Mouse (Mus musculus): ENCODE measurements around the gene Fgfr1op2. TPM values are rescaled to one million over a fixed set of nuclear protein-coding genes. Genes with fewer than 3 reads are reported as not detected.
"Not testable (repeated sequence)": the region's sequence is repeated elsewhere in the genome, so short reads cannot be mapped to it uniquely, and the experiment has no call there.

Fgfr1op2 gene
- 10 to 100 TPM; 43.6 to 48.5 TPM for total RNA-seq (2021)
- long read RNA-seq, experiment 1, transcript Fgfr1op2-203 (6 exons, 2,766 nt): minor isoform, 19 of 68 reads
- long read RNA-seq, experiment 1, transcript Fgfr1op2-202 (5 exons, 918 nt): minor isoform, 15 of 68 reads
- long read RNA-seq, experiment 1, transcript Fgfr1op2-204 (7 exons, 2,880 nt): major isoform, 33 of 68 reads
- long read RNA-seq, experiment 1, partial matches to known transcripts: 0 of 68 reads
- long read RNA-seq, experiment 1, other reads (novel, unspliced or antisense): 1 of 68 reads
- long read RNA-seq, experiment 2, transcript Fgfr1op2-204 (7 exons, 2,880 nt): major isoform, 48 of 93 reads
- long read RNA-seq, experiment 2, transcript Fgfr1op2-202 (5 exons, 918 nt): minor isoform, 11 of 93 reads
- long read RNA-seq, experiment 2, transcript Fgfr1op2-203 (6 exons, 2,766 nt): minor isoform, 29 of 93 reads
- long read RNA-seq, experiment 2, partial matches to known transcripts: 1 of 93 reads
- long read RNA-seq, experiment 2, other reads (novel, unspliced or antisense): 4 of 93 reads

DNA sequence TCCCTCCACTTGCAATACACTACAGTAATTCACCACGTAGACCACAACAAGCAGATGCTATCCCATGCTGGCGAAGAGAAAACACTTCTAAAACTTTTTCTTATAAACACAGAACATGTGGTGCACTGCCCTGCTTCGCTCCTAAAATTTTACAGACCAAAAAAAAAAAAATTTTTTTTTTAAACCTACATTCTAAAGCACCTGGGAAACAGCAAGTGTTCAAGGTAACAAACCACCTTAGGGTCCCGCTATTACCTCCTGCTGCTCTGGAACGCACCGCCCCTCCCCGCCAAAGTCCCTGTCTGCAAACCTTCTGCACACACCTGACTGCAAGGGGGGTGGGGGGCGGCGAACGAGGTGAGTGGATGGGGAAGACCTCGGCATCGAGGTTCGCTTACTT is at the start of gene Fgfr1op2:
TSS of gene Fgfr1op2 (plus strand) at position 301 of the 400 bp plus-strand sequence.
- no peak for DNase-seq
- intact Hi-C loops (cut with DNase I; ENCODE audit: low total_unique reads): no loop called here

DNA sequence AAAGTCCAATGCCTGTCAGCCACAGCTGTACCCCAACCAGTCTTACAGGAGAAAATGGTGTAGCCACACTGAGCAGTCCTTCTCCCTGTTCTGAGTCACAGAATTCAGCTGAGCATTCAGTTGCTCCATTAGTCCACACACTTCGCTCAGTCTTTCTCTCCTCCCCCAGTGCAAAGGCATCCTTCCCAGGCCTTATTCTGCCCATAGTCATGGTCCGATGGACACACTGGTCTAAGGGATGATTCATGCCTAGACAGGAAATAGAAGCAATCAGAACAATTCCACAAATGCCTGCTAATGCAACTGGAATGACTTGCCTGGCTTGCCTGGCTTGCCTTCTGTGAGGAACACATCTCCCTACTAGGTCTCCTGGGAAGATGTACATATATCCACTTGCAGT is 49.5 kb upstream of the Fgfr1op2 start:
- intact Hi-C loops (cut with DNase I; ENCODE audit: low total_unique reads): no loop called here

DNA sequence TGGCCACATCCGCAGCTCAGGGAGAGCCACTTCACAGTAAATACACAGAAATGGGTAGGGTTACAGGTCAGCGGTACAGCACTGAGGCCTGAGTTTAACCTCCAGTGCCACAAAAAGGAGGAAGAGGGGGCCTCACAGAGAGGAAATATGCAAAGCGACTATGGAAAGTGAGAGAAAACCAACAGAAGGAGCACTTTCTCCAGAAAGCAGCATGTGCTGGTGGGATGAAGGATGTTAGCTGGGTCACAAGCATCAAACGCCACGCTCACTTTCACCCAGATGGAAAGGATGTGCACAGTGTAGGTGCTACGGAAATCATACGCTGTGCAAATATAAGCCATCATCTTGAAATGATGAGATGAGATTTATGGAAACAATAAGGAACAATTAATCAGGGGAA is 46.6 kb upstream of the Fgfr1op2 start:
- intact Hi-C loops (cut with DNase I; ENCODE audit: low total_unique reads): no loop called here
- no peak for DNase-seq

More for the DNA sequence above, 49.5 kb upstream of the Fgfr1op2 start:
- no peak for DNase-seq

DNA sequence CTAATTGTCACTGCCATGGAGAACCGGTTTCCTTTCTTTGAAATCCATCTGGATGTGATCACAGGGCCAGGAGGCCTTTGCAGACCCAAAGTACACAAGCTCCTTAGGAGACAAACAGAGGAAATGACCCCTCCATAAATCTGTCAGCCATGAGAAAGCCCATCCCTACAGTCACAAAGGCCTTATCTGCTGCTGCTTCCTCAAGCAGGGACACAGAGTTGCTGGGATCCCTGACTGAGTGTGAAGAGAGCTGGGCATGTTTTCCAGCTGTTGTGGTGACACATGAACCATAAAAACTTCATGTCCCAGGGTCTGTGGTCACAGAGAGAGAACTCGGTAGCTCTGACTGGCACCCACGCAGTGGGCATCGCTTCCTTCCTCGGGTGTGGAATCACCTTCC is 46.2 kb upstream of the Fgfr1op2 start:
- no peak for DNase-seq
- intact Hi-C loops (cut with DNase I; ENCODE audit: low total_unique reads): no loop called here

DNA sequence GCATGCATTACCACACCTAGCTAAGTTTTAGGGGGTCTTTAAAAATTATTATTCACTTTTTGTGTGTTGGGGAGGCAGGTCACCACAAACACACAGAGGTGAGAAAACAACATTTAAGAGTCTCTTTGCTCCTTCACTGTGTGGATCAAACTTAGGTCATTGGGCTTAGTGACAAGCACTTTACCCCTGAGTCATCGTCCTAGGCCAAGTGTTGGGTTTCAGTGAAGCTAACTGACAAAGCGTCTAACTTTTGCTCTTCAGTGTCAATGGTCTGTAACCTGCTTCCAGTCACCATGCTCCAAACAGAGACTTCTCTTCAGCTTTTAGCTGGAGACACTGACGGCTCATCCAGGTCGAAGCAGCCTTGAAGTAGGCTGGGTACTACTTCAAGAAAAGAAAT is 43.9 kb upstream of the Fgfr1op2 start:
- intact Hi-C loops (cut with DNase I; ENCODE audit: low total_unique reads): no loop called here
- no peak for DNase-seq

DNA sequence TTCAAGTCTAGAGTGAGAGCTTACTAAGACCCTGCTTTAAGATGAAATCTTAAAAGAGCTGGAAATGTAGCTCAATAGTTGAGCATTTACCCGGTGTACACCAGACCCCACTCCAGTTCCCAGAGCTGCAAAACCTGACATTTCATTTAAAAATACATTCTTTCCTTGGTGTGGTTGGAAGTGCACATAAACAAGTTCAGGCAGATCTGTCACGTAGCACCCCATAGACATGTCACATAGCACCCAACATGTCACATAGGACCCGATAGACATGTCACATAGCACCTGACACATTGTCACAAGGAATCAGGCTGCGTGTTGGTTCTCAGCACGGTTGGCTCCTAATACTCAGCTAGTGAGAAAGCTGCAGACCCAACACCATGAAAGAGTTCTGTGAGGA is 41.5 kb upstream of the Fgfr1op2 start:
- no peak for DNase-seq
- intact Hi-C loops (cut with DNase I; ENCODE audit: low total_unique reads): no loop called here

DNA sequence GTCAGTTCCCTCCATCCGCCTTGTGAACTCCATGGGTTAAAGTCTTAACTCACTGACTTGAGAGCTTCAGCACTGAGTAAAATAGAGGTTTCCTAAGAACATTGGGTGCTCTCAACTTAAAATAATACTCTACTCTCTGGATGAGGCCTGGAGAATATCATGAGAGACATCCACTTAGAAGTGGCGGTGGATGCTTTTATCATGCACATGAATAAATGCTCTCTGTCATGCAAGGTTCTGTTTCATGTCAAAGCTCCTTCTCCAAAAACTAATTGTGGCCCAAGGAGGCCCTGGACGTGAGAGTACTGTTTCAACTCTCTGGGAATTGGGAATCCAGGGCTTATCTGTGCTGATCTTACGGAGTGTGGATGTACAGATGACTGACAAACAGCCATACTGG is 39.9 kb upstream of the Fgfr1op2 start:
- intact Hi-C loops (cut with DNase I; ENCODE audit: low total_unique reads): no loop called here
- no peak for DNase-seq

DNA sequence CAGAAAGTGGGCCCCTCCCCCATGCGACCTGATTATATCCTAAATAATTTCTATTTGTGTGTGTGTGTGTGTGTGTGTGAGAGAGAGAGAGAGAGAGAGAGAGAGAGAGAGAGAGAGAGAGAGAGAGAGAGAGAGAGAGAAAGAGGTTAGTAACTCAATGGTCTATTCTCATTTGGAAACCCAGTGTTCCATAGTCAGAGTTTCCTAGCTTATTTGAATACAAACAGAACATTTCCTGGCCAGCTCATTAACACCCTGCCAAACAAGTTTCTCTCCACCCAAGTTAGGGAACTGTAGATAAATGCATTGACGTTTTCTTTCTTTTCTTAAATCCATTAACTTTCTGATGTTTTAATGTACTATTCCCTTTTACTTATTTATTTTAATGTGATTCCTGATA is 38.9 kb upstream of the Fgfr1op2 start:
- no peak for DNase-seq
- intact Hi-C loops (cut with DNase I; ENCODE audit: low total_unique reads): no loop called here

DNA sequence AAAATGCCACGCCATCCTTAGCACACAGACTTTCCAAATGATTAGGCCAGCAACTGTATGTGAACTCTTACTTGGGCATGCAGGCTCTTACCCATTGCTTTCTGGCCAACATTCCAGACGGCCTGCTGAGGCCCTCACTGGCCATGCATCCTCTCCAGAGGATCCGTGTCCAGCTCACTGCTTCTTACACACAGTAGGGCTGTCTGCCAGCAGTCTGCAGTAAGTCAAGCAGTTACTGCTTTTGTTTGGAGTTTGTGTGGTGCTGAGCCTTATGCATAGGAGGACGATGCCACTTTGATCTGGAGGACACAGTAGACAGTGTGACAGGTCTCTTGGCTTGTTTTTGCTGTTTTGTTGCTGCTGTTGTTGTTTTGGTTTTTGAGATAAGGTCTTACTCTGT is 38.3 kb upstream of the Fgfr1op2 start:
- intact Hi-C loops (cut with DNase I; ENCODE audit: low total_unique reads): no loop called here
- no peak for DNase-seq

DNA sequence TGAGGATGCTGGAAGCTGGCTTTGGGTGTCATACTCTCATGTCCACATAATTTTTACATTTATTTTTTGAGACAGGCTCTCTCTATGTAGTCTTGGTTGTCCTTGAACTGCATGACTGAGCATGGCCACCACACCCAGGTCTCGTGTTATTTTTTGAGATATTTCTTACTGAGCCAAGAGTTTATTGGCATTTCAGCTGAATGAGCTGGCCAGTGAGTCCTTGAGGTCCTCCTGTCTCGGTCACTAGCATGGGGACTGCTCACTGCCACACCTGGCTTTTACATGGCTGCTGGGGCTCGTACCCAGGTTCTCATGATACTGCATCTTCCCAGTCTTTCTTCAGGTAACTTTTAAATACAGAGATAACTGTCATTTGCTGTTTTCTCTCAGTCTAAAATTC is 36.6 kb upstream of the Fgfr1op2 start:
- DNase-seq: no peak
- intact Hi-C loops (cut with DNase I; ENCODE audit: low total_unique reads): no loop called here

DNA sequence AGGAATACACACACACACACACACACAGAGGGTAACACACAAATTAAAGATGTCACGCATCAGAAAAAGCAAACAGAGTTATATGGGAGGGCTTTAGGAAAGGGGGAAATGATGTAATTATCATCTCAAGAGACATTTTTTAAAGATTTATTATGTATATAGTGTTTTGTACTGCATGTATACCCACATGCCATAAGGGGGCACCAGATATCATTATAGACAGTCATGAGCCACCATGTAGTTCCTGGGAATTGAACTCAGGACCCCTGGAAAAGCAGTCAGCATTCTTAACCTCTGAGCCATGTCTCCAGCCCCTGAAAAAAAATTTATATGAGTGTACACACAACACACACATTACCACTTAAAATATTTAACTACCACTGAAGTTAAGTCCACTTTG is 32.4 kb upstream of the Fgfr1op2 start:
- intact Hi-C loops (cut with DNase I; ENCODE audit: low total_unique reads): no loop called here

DNA sequence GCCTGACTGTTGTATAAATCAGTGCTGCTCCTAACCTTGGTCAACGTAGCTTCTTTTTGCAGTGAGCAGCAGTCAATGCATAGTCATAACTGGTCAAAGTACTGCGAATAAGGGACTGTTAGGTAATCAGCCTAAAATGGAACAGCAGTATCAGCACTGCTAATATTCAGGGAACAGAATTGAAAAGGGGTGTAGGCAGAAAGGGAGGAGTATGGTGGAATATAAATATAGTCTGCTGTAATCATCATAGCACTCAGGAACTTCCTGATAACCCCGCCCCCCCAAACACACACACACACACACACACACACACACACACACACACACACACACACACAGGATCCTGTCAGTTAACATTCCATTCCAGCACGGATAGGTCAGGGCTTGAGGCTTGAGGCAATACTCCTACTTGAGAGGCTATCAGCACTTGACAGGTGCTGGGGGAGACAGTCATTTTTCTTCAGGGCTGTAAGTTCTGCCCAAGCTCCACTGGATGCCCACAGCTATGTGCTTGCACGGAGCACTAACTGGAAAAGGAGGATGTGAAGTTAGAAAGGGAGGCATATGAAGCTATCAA is 31.6 kb upstream of the Fgfr1op2 start:
- no peak for DNase-seq
- intact Hi-C loops (cut with DNase I; ENCODE audit: low total_unique reads): no loop called here

More for the DNA sequence above, 32.4 kb upstream of the Fgfr1op2 start:
- DNase-seq: no peak

DNA sequence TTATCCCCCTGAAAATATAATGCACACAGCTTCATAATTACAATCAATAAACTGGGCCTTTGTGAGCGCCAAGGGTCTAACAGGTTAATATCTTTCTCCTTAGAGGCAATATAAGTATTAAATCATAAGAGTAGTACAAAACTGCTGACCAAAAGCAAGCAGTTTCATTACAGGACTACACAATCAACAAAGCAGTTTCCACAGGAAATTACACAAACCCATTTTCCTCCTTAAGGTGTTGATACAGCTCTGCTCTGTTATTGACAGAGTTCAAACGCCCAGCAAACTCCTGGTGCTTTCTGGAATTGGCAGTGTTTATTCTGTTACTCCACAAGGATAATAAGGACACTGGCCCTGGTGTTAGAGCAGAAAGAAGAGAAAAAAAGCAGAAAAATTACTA is 26.6 kb upstream of the Fgfr1op2 start:
- no peak for DNase-seq
- intact Hi-C loops (cut with DNase I; ENCODE audit: low total_unique reads): no loop called here

DNA sequence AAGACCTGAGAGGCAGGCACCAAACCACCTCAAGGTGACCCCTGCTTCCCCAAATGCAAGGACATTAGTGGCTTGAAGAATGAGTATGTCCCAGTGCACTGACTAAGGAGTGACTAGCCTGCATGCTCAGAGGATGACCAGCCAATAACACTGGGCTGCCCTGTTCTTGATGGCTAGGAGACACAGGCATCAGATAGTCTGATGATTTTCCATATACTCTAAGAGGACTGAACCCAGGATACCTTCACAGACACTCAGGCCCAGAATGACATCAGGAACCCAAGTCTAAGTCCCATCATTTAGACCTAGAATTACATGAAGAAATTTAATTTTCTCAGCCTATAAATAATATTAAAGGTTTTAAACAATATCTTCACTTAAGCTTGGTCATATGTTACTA is 25.7 kb upstream of the Fgfr1op2 start:
- intact Hi-C loops (cut with DNase I; ENCODE audit: low total_unique reads): no loop called here
- DNase-seq: no peak

DNA sequence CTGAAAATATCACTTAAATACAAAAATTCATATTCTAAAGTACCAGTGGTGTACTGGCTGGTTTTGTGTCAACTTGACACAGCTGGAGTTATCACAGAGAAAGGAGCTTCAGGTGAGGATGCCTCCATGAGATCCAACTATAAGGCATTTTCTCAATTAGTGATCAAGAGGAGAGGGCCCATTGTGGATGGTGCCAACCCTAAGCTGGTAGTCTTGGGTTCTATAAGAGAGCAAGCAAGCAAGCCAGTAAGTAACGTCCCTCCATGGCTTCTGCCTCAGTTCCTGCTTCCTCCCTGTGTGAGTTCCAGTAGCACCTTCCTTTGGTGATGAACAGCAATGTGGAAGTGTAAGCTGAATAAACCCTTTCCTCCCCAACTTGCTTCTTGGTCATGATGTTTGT is 14.5 kb upstream of the Fgfr1op2 start:
- intact Hi-C loops (cut with DNase I; ENCODE audit: low total_unique reads): not testable (repeated sequence)

DNA sequence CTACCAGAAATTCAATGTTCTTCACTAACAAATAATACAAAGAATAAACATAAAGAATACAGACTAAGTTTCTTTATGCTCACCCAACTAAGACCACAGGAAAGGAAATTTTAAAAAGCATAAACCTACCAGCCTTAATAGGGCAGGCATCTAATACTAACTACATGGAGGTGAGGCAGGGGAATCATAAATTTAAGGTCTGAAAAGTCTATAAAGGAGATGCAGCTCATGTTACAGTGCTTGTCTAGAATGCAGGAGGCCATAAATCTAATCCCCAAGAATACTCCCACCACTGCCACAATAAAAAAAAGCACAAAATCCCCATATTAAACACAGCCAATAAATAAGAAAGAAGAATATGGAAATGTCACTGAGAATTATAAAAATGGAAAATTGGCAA is 4.9 kb upstream of the Fgfr1op2 start:
- no peak for DNase-seq
- intact Hi-C loops (cut with DNase I; ENCODE audit: low total_unique reads): no loop called here

More for the DNA sequence above, 14.5 kb upstream of the Fgfr1op2 start:
- DNase-seq: not testable (repeated sequence)

DNA sequence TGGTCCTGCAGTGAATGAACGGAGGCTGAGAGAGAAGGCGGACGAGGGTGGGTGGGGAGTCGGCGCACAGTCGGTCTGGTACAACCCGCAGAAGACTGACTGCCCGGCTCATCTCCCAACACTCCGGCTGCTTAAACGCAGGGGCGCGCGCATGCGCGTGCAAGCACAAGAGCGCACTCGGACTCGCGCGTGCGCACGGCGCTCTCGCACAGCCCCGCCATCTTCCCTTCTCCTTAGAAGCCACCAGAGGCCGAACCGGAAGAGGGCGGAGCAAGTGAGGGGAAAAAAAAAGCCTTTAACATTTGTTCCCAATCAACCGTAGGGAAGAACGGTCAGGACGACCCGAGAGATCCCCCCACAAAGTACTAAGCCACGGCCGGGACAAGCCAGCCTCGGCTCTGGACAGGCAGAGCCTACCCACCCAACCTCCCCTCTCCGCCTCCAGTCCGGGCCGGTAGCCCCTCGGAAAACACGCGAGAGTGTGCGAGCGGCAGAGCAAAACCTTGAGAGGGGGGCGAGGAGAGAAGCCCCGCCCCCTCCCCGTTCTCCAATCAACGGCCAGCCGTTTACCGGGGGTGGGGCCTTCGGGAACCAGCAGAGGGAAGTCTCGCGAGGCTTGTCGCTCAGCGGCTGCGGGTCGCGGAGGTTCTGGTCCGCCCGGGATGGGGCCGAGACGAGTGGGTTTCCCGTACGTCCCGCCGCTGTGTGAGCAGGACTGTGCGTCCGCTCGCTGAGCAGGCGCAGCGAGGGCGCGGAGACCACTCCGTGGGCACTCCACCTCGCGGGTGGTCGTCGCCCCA is 507 bp downstream of the Fgfr1op2 start, which contains the start of gene Ints13:
TSS of gene Ints13 (minus strand) at position 526 of the 800 bp plus-strand sequence.
- intact Hi-C loops (cut with DNase I; ENCODE audit: low total_unique reads): no loop called here

DNA sequence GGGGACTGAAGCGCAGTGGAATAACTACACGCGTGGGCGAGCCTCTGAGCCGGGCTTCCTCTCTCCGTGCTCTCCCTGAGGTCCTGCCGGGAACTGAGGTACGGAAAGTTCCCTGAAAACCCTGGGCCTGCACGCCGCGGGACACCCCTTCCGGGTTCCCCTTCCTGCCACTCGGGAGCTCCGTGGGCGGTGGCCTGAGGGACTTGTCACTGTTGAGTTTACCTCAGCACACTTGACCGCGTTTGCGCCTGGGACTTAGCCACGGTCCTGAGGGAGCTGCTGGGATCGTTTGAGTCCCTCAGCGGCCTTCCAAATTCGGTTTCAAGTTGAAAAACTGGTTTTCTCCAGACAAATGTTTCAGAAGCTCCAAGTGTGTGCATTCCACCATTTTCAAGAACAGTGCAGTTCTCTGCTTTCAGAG is 1.1 kb downstream of the Fgfr1op2 start:
- intact Hi-C loops (cut with DNase I; ENCODE audit: low total_unique reads): no loop called here
- peak; percentile 73 for DNase-seq

More for the DNA sequence above, 507 bp downstream of the Fgfr1op2 start, which contains the start of gene Ints13:
- peak; percentile 99 for DNase-seq

DNA sequence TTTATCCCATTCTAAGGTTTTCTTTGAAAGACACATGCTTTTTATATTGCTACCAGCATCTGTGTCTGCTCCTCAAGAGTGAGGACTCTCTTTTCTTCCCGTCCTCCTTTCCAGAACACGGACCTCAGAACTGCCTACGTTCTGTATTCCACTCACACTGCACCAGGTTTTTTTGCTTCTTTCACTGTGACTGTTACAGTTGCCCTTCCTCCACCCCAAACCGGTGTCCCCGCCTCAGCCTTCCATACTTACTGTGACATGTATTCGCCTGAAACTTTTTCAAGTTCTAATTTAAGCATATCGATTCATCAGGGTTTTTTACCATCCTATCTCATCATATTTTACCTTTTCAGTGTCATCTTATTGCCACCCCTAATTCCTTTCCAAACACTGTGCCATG is 1.6 kb downstream of the Fgfr1op2 start:
- intact Hi-C loops (cut with DNase I; ENCODE audit: low total_unique reads): no loop called here
- DNase-seq: no peak

DNA sequence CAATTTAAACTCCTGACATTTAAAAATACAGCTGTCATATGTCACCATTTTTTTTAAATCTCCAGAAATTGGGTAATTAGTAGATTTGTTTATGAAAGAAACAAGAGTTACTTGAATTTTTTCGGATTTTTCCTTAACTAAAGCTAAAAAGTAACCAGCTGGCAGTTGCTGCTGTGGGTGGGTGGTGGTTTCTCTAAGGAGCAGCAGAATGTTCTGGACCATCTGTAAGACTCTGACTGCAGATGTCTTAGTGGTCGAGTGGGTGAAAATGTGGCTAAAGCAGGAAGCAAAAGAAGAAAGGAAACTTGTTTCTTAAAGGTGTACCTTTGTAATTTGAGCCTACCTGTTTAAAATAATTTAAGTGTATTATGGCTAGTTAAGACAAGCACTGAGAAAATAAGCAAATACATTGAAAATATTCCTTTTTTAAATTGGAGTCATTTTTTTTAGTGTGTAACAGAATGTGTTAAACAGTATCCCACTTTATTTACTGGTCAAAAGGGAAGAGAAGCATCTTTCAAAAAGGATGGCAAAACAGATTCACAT is 3.5 kb downstream of the Fgfr1op2 start:
- intact Hi-C loops (cut with DNase I; ENCODE audit: low total_unique reads): no loop called here
- no peak for DNase-seq
